Mouse (Mus musculus): ENCODE data around the gene Gm20532.

GRCm38 (mm10) chr2:26626081-26626480 lies 39.6 kb downstream of the Gm20532 start:
- TF ChIP-seq POLR2A (IDR thresholded peaks at IDR 0.05; ENCODE audit: borderline replicate concordance, extremely low read depth, low read depth, low read length) (no peak), CTCF (IDR thresholded peaks at IDR 0.05; ENCODE audit: insufficient read depth, low read length) (peak; percentile 40)

Data from lung, adult 2 months (tissue).